Comparison of ENCODE assay signal across 15 mouse cellular contexts in genomic region chr8:125287841-125288341, GRCm38 (mm10).
DNase-seq lines count a peak whose midpoint lies in the region.
"Had no signal": no experiment of that assay in that cellular context is flagged by ENCODE, and none has a peak within 500 bp of the region (broad histone marks: within the 10 kb centered on the region; RNA-seq: fewer than 3 reads in every experiment).

No protein-coding gene starts in this region.

- H3K9me3 ChIP-seq in heart, embryonic 10.5 days = no peaks in the 10 kb centered on the region
- H3K9me3 ChIP-seq: midbrain, embryonic 15.5 days had no signal

- H3K36me3 ChIP-seq in heart, embryonic 10.5 days = no peaks in the 10 kb centered on the region
- H3K36me3 ChIP-seq: limb, embryonic 12.5 days; midbrain, embryonic 15.5 days had no signal

- H3K4me3 ChIP-seq in heart, embryonic 10.5 days = no peak overlapping the region
- H3K4me3 ChIP-seq: limb, embryonic 12.5 days; midbrain, embryonic 15.5 days had no signal

- DNase-seq in heart, adult 11 months = peak; percentile 95
- no peak for DNase-seq in heart, postnatal 25 days (ENCODE audit: low spot score)
- peak; percentile 74 for DNase-seq in NIH3T3 (ENCODE audit: low read depth)
- DNase-seq in heart, embryonic 10.5 days (ENCODE audit: low spot score) = no peak
- DNase-seq in heart, postnatal 4 days = peak; percentile 48
- no peak for DNase-seq in urinary bladder, postnatal 25 days (ENCODE audit: low spot score)
- DNase-seq in spleen, postnatal 36 days (ENCODE audit: low spot score in 2 of 2) = no peak
- DNase-seq in right cerebral cortex, postnatal 4 days = no peak
- DNase-seq: cerebellum, adult 2 months; embryo, embryonic 11 days; forebrain, postnatal 0 days; thymus, postnatal 4 days had no signal

- H3K4me1 ChIP-seq in heart, embryonic 10.5 days = peaks cover 76% of the 10 kb centered on the region

- intact Hi-C loops in heart, postnatal 25 days (cut with DNase I) = no loop called here

- 35% methylated on average over 7 of the region's 7 CpGs for WGBS in heart, embryonic 10.5 days

- no peaks in the 10 kb centered on the region for H3K27me3 ChIP-seq in heart, embryonic 10.5 days (ENCODE audit: insufficient read depth, poor library complexity, severe bottlenecking)
- H3K27me3 ChIP-seq: midbrain, embryonic 15.5 days had no signal

- peak overlapping the region; percentile 86 for H3K27ac ChIP-seq in heart, embryonic 10.5 days
- H3K27ac ChIP-seq: limb, embryonic 12.5 days; midbrain, embryonic 15.5 days; stomach, postnatal 0 days had no signal

Comparison
In these comparisons a context has a peak if more than half of its experiments do, and no peak if none do; other contexts are left out.
1. DNase-seq: peak in heart, adult 11 months (single experiment), NIH3T3 (single experiment) and heart, postnatal 4 days (single experiment); none in heart, postnatal 25 days (single experiment), heart, embryonic 10.5 days (single experiment), urinary bladder, postnatal 25 days (single experiment), spleen, postnatal 36 days (0 of 2) and right cerebral cortex, postnatal 4 days (single experiment).